Mouse (Mus musculus) monocyte, adult 59 days (primary cell): Measurements from ENCODE around the gene Akt3. TPM values are rescaled to one million over a fixed set of nuclear protein-coding genes. Genes with fewer than 3 reads are reported as not detected.

Source experiments
- total RNA-seq, 2 experiments: library from RNA; stranded (reverse); gene quantifications; one replicate each; pipeline ENCODE4 v1.2.4; 2023

Gene Akt3
- 10 to 100 TPM; 38.8 to 39.6 TPM for total RNA-seq

DNA sequence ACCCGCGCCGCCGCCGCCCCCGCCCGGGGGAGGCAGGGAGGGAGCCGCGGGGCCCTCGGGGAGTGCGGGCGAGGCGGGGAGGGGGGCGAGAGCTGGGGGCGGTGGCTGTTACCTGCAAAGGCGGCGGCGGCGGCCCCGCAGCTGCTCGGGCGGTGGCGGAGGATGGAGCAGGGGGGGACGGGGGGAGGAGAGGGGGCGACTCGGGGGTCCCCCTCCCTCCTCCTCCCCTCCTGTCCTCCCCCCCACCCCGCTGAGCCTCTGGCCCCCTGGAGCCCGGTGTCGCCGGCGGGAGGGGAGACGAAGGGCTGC, at the start of gene Akt3:
TSS of gene Akt3 (minus strand) at position 170 of the 309 bp plus-strand sequence.

Other genes starting within 250 kb of the Akt3 start
- gene Zbtb18, start 184.1 kb upstream of the Akt3 start, total RNA-seq = 10 to 100 TPM; 41.2 to 46.6 TPM